Mouse (Mus musculus) brain, embryonic 14.5 days (tissue): Measurements from ENCODE around the gene Hdhd5.

Source experiments
- CTCF ChIP-seq: fragments of 200-500 bp; IDR thresholded peaks from 2 replicates; pipeline ENCODE4 v1.5.1; 2012; ENCODE audit warnings: inconsistent platforms, mild to moderate bottlenecking, moderate library complexity, borderline replicate concordance; ENCODE audit not compliant: insufficient read depth, insufficient read length; ENCODE audit errors: extremely low read depth
- POLR2A ChIP-seq: fragments of 200-500 bp; IDR thresholded peaks from 2 replicates; pipeline ENCODE4 v1.6.1; 2012; ENCODE audit warnings: mild to moderate bottlenecking, inconsistent platforms, borderline replicate concordance; ENCODE audit not compliant: poor library complexity, insufficient read depth, insufficient read length, severe bottlenecking; ENCODE audit errors: extremely low read depth

DNA sequence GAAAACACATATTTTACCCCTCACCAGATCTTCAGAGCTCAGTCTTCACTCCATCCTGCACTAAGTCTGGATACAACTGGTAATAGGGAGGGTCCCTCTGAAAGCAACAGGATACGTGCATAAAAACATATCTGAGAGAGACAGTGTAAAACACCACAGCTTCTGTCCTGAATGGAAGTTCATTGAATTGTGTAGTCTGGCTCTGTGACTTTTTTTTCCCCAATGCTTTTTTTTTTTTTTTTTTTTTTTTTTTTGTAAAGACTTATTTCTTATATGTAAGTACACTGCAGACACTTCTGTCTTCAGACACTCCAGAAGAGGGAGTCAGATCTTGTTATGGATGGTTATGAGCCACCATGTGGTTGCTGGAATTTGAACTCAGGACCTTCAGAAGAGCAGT lies 1.5 kb upstream of the Hdhd5 start:
- TF ChIP-seq CTCF (no peak), POLR2A (no peak)
